Mouse (Mus musculus): ENCODE measurements around the gene Slc44a1. TPM values are rescaled to one million over a fixed set of nuclear protein-coding genes. Genes with fewer than 3 reads are reported as not detected.

The Slc44a1 gene
- polyA plus RNA-seq, 1 experiment from 2014 or later, result 11.6 TPM

GRCm38 (mm10) chr4:53564618-53565017, 124.4 kb downstream of the Slc44a1 start:
- no peaks in the 10 kb centered on the region for H3K27me3 ChIP-seq
- H3K4me2 ChIP-seq (replicated peaks), result no peak overlapping the region
- H3K4me3 ChIP-seq (replicated peaks), result no peak overlapping the region
- no peak overlapping the region for H3K27ac ChIP-seq
- no peaks in the 10 kb centered on the region for H3K9me3 ChIP-seq
- WGBS, result 79% methylated on average over 5 of the region's 5 CpGs
- peaks cover 8% of the 10 kb centered on the region; the same call in 1 of the 2 replicates for H3K4me1 ChIP-seq (replicated peaks)
- H3K36me3 ChIP-seq, result peaks cover 11% of the 10 kb centered on the region
- ATAC-seq, result no peak
- no peak overlapping the region for H3K9ac ChIP-seq (replicated peaks)

DNA sequence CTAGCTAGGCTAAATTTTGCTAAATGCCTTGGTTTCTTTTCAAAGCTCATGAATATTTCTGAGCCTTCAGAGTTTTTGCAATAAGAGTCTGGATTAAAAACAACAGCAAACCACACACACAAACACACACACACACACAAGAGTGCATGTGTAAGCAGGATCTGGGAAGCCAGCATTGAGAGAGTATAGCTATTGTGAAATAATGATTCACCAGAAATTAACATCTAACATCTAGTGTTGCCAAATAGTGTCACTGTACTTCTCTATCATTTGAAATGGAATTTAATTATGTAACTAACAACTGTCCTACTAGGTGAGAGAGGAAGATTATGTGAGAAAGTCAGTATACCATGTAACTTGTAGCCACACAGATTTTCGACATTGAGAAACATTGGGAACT, 126.9 kb downstream of the Slc44a1 start:
- H3K4me3 ChIP-seq (replicated peaks), result no peak overlapping the region
- ATAC-seq, result no peak
- H3K36me3 ChIP-seq, result peaks cover 6% of the 10 kb centered on the region; the same call in 1 of the 2 replicates
- H3K4me1 ChIP-seq (replicated peaks), result peaks cover 8% of the 10 kb centered on the region; the same call in 1 of the 2 replicates
- no peak overlapping the region for H3K27ac ChIP-seq
- H3K4me2 ChIP-seq (replicated peaks), result no peak overlapping the region
- no peaks in the 10 kb centered on the region for H3K27me3 ChIP-seq
- 95% methylated on average over 1 of the region's 1 CpGs for WGBS
- no peak overlapping the region for H3K9ac ChIP-seq (replicated peaks)
- no peaks in the 10 kb centered on the region for H3K9me3 ChIP-seq

- WGBS, result 88% methylated on average over 2 of the region's 2 CpGs
- no peaks in the 10 kb centered on the region for H3K4me1 ChIP-seq (replicated peaks)
- H3K9ac ChIP-seq (replicated peaks), result no peak overlapping the region
- no peak overlapping the region for H3K27ac ChIP-seq
- H3K27me3 ChIP-seq, result no peaks in the 10 kb centered on the region
- H3K4me2 ChIP-seq (replicated peaks), result no peak overlapping the region
- H3K4me3 ChIP-seq (replicated peaks), result no peak overlapping the region
- H3K9me3 ChIP-seq, result no peaks in the 10 kb centered on the region
- H3K36me3 ChIP-seq, result no peaks in the 10 kb centered on the region
- no peak for ATAC-seq
Measured at GRCm38 (mm10) chr4:53575558-53575957, 135.3 kb downstream of the Slc44a1 start.

GRCm38 (mm10) chr4:53587676-53588075, 147.5 kb downstream of the Slc44a1 start:
- H3K36me3 ChIP-seq, result no peaks in the 10 kb centered on the region
- H3K27ac ChIP-seq, result no peak overlapping the region
- peaks cover 4% of the 10 kb centered on the region; the same call in 1 of the 2 replicates for H3K4me1 ChIP-seq (replicated peaks)
- no peak for ATAC-seq
- no peaks in the 10 kb centered on the region for H3K27me3 ChIP-seq
- no peak overlapping the region for H3K4me2 ChIP-seq (replicated peaks)
- no peak overlapping the region for H3K9ac ChIP-seq (replicated peaks)
- H3K4me3 ChIP-seq (replicated peaks), result no peak overlapping the region
- H3K9me3 ChIP-seq, result no peaks in the 10 kb centered on the region

- ATAC-seq, result no peak
- H3K27me3 ChIP-seq, result no peaks in the 10 kb centered on the region
- H3K9me3 ChIP-seq, result no peaks in the 10 kb centered on the region
- H3K27ac ChIP-seq, result no peak overlapping the region
- no peak overlapping the region for H3K4me3 ChIP-seq (replicated peaks)
- no peak overlapping the region for H3K9ac ChIP-seq (replicated peaks)
- H3K4me2 ChIP-seq (replicated peaks), result no peak overlapping the region
- 90% methylated on average over 1 of the region's 1 CpGs for WGBS
- H3K36me3 ChIP-seq, result no peaks in the 10 kb centered on the region
- peaks cover 4% of the 10 kb centered on the region; the same call in 1 of the 2 replicates for H3K4me1 ChIP-seq (replicated peaks)
Measured at GRCm38 (mm10) chr4:53588936-53589335, 148.7 kb downstream of the Slc44a1 start.

DNA sequence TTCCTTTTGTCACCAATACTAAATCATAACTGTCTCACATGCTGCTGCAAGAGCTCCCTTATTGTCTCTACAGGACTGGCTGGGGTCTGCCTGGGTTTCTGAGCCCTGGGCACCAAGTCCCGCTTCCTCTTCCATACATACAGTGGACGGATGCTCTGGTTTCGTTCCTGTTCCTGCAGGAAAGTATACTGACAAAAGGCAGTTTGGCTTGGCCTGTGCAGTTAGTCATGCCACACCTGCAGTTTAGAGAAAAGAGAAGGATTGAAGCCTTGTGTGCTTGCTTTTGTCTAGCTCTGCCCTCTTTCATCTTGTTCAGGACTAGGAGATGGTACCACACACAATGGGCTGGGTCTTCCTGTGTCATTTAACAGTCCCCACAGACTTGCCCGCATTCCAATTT, 149.3 kb downstream of the Slc44a1 start:
- Histone ChIP-seq H3K27me3 (no peaks in the 10 kb centered on the region), H3K4me3 (replicated peaks) (no peak overlapping the region), H3K36me3 (no peaks in the 10 kb centered on the region), H3K9me3 (no peaks in the 10 kb centered on the region), H3K4me1 (replicated peaks) (peaks cover 4% of the 10 kb centered on the region; the same call in 1 of the 2 replicates), H3K27ac (no peak overlapping the region), H3K9ac (replicated peaks) (no peak overlapping the region), H3K4me2 (replicated peaks) (no peak overlapping the region)
- ATAC-seq, result no peak
- 87% methylated on average over 4 of the region's 4 CpGs for WGBS

DNA sequence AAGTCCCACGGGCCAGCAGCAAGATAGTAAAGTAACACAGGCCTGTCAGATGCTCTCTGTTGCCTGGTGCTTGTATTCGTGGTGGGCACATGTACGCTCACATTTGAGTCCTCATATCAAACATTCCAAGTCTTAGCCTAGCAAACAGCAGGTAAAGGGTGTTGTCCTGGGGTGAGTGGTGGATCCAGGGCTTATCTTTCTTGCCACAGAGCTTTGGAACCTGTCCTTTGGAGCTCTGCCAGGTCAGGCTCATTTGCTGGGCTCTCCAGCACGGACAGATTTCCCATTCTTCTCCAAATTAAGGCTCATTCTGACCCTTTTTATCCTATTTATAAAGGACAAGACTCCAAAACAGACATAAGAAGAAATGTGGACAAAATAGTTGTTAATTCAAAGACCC, 149.9 kb downstream of the Slc44a1 start:
- Histone ChIP-seq H3K4me2 (replicated peaks) (no peak overlapping the region), H3K27me3 (no peaks in the 10 kb centered on the region), H3K27ac (no peak overlapping the region), H3K9ac (replicated peaks) (no peak overlapping the region), H3K4me1 (replicated peaks) (peaks cover 4% of the 10 kb centered on the region; the same call in 1 of the 2 replicates), H3K4me3 (replicated peaks) (no peak overlapping the region), H3K36me3 (no peaks in the 10 kb centered on the region), H3K9me3 (no peaks in the 10 kb centered on the region)
- no peak for ATAC-seq
- WGBS, result 68% methylated on average over 4 of the region's 4 CpGs

DNA sequence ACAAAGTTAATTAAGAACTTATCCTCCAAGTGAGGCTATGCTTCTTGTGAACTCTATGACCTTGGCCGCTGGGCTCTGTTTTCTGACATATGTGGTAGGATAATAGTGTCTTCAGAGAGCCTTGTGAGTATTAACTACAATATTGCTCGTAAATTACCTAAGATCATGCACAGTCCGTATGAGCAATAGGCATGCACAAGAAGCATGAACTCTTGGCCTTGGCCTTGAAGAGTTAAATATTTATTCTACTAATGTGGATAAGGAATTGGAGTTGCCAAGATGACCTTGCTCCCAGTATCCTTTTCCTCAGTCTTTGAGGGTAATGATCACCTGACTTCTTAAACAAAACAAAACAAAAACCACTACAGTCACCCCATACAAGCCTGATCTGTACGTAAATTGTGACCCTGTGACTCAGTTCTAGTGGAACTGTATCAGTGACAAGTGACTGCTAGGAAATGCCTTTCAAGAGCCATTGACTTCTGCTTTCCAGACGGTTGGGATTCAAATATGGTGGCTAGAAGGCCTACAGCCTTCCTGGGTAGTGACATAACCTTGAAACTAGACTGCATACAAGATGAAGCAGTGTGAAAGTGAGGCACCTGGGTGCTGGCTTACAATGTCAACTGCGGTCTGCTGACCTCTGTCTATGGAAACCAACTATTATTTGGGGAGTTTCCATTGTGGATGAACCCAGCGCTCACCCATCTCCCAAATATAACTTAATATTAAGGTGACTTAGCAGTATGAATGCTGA, 150.7 kb downstream of the Slc44a1 start:
- H3K9ac ChIP-seq (replicated peaks), result no peak overlapping the region
- H3K9me3 ChIP-seq, result no peaks in the 10 kb centered on the region
- H3K36me3 ChIP-seq, result no peaks in the 10 kb centered on the region
- H3K27ac ChIP-seq, result no peak overlapping the region
- ATAC-seq, result no peak
- no peak overlapping the region for H3K4me3 ChIP-seq (replicated peaks)
- 91% methylated on average over 7 of the region's 7 CpGs for WGBS
- peaks cover 10% of the 10 kb centered on the region for H3K4me1 ChIP-seq (replicated peaks)
- no peak overlapping the region for H3K4me2 ChIP-seq (replicated peaks)
- H3K27me3 ChIP-seq, result no peaks in the 10 kb centered on the region

- Histone ChIP-seq H3K4me2 (replicated peaks) (no peak overlapping the region), H3K36me3 (no peaks in the 10 kb centered on the region), H3K27me3 (no peaks in the 10 kb centered on the region), H3K27ac (no peak overlapping the region), H3K4me3 (replicated peaks) (no peak overlapping the region), H3K9me3 (no peaks in the 10 kb centered on the region), H3K4me1 (replicated peaks) (peaks cover 11% of the 10 kb centered on the region), H3K9ac (replicated peaks) (no peak overlapping the region)
- ATAC-seq, result no peak
- 80% methylated on average over 11 of the region's 11 CpGs for WGBS
Measured at GRCm38 (mm10) chr4:53591536-53591935, 151.3 kb downstream of the Slc44a1 start.

DNA sequence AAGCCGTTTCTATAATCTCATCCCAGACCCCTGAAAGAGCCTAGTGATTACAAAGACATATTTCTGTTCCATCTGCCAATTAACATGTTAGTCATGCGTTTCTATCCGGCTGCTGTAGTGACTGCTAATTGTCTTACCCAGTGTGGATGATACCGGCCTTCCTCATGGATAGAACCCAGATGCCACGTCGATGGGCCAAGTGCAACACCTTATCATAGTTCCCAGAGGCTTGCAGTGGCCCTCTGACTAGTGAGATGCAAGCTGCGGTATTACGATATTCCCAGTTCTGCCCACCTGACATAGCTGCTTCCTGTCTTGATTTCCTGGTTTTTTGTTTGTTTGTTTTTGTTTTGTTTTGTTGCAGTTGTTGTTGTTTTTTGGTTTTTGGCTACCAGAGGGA, 151.7 kb downstream of the Slc44a1 start:
- no peak overlapping the region for H3K4me3 ChIP-seq (replicated peaks)
- no peaks in the 10 kb centered on the region for H3K36me3 ChIP-seq
- H3K27ac ChIP-seq, result no peak overlapping the region
- 75% methylated on average over 8 of the region's 8 CpGs for WGBS
- H3K9ac ChIP-seq (replicated peaks), result no peak overlapping the region
- H3K4me2 ChIP-seq (replicated peaks), result no peak overlapping the region
- peaks cover 11% of the 10 kb centered on the region for H3K4me1 ChIP-seq (replicated peaks)
- ATAC-seq, result no peak
- no peaks in the 10 kb centered on the region for H3K27me3 ChIP-seq
- H3K9me3 ChIP-seq, result no peaks in the 10 kb centered on the region

DNA sequence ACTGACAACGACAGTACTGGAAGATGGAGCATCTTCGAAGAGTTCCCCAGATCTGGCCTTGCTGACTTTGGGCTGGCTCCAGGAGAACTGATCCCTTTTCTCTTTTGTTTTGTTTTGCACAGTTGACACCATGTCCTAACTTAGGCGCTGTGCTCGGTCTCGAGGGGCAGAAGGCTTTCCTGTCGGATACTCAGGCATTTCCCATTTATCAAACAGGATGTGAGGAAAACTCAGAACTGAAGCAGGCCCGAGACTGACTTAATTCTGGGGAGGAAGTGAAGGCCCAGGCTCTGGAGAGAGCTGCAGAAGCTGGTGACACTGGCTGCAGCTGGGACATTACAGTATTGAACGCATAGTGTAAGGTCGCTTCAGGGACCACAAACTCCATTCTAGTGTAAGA, 152.2 kb downstream of the Slc44a1 start:
- Histone ChIP-seq H3K36me3 (no peaks in the 10 kb centered on the region), H3K9me3 (no peaks in the 10 kb centered on the region), H3K27ac (no peak overlapping the region), H3K4me3 (replicated peaks) (no peak overlapping the region), H3K4me2 (replicated peaks) (no peak overlapping the region), H3K27me3 (no peaks in the 10 kb centered on the region), H3K4me1 (replicated peaks) (peaks cover 11% of the 10 kb centered on the region), H3K9ac (replicated peaks) (no peak overlapping the region)
- ATAC-seq, result no peak
- 79% methylated on average over 9 of the region's 9 CpGs for WGBS

DNA sequence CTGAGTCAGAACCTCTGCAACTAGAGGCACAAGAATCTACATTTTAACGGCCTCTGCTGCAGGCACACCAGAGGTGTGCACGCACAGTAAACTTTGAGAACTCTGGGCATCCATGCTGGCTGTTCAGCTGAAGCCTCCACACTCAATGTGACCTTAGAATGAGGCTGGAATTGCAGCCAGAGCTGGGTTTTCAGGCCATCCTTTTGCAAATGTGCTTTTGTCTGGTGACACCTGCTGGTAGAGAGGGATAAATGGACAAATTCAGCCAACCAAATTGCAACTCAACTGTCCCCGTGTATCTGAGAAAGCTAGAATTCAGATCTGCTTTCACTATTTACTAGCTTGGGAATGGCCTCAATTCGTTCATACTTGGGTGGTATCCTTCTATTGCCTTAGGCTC, 154.0 kb downstream of the Slc44a1 start:
- Histone ChIP-seq H3K9me3 (no peaks in the 10 kb centered on the region), H3K27ac (no peak overlapping the region), H3K9ac (replicated peaks) (no peak overlapping the region), H3K27me3 (no peaks in the 10 kb centered on the region), H3K4me1 (replicated peaks) (peaks cover 11% of the 10 kb centered on the region), H3K4me2 (replicated peaks) (no peak overlapping the region), H3K4me3 (replicated peaks) (no peak overlapping the region), H3K36me3 (no peaks in the 10 kb centered on the region)
- ATAC-seq, result peak; percentile 74
- 40% methylated on average over 4 of the region's 4 CpGs for WGBS

All from midbrain, embryonic 13.5 days (tissue).